Mouse (Mus musculus) cerebellum, adult 2 months (tissue): ENCODE data around the gene Cryl1.
A peak's percentile ranks its signal among the peaks of the same experiment; 100 is the strongest.

ENCODE experiments used
- CTCF ChIP-seq: fragments of 200-500 bp; IDR thresholded peaks from 2 replicates; pipeline ENCODE4 v1.5.1; 2011; ENCODE audit warnings: low read depth, mild to moderate bottlenecking, control low read depth, low read length, moderate library complexity, borderline replicate concordance; ENCODE audit not compliant: insufficient read depth
- POLR2A ChIP-seq: fragments of 200-500 bp; IDR thresholded peaks from 2 replicates; pipeline ENCODE4 v1.6.1; 2011; ENCODE audit warnings: low read length, control low read depth, borderline replicate concordance; ENCODE audit not compliant: insufficient read depth

DNA sequence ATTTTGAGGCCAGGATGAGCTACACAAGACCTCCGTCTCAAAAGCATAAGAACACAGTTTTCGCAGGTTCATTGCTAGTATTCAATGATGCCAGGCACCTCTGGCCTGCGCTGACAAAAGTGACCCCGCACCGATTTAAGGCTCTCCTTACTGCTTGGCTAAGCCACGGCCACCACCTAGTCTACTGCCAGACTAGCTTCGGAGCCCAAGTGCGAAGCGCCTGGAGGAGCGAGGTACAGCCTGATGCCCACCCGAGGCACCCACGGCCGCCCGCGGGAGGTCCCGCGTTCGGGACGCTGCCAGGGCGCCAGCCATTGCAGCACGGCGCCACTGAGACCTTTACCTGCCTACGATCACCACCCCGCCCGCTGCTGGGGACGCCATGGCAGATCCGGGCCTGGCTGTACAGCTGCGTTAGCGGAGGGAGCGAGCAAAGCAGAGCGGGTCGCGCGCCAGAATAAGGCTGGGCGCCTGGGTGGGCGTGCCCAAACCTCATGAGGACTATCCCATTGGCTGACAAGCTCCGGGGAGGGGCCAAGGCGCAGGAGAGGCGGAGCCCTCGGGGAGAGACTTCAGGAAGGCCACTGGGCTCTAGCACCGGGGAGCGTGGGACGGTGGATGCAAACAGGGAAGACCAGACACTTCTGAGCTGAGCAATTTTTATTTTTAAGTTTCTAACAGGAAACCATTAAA is at the start of gene Cryl1:
- TF ChIP-seq CTCF (no peak), POLR2A (peak; percentile 50)
